Mouse (Mus musculus) heart, embryonic 14.5 days (tissue): ENCODE measurements at regions not wholly inside any gene's neighbourhood (a gene's known extent, or its start where the extent isn't known, plus 50 kb on each side); places are given as distances from the start of the nearest gene placed in this dataset.

Experiments used
- ATAC-seq: fragments of 200-750 bp; cut with Nextera tagmentation; 2 replicates; pipeline ENCODE4 v1.8.0; 2017; ENCODE audit warnings: low read depth, moderate TSS enrichment; ENCODE audit not compliant: insufficient number of reproducible peaks, insufficient read depth, low FRiP score
- H3K27ac ChIP-seq, 2 experiments: fragments of 200-500 bp in 1 of 2; fragments of 300-500 bp in 1 of 2; sonication (generic) in 1 of 2; replicated peaks in 1 of 2; 2 replicates each; pipeline ENCODE4 v1.5.1; 2012 to 2014; ENCODE audit warnings: low read depth in 2 of 2, low read length in 2 of 2, control low read depth in 1 of 2, mild to moderate bottlenecking in 1 of 2, mixed read lengths in 1 of 2; ENCODE audit not compliant: control insufficient read depth in 1 of 2, insufficient read depth in 1 of 2
- H3K27me3 ChIP-seq: fragments of 300-500 bp; sonication (generic); 2 replicates; pipeline ENCODE4 v1.6.1; 2014; ENCODE audit warnings: mild to moderate bottlenecking, low read length, control low read depth; ENCODE audit not compliant: control insufficient read depth, insufficient read depth
- H3K36me3 ChIP-seq: fragments of 300-500 bp; sonication (generic); 2 replicates; pipeline ENCODE4 v1.6.1; 2014; ENCODE audit warnings: mild to moderate bottlenecking, control low read depth, low read length, mixed read lengths; ENCODE audit not compliant: control insufficient read depth, insufficient read depth
- H3K4me1 ChIP-seq, 2 experiments: fragments of 200-500 bp in 1 of 2; fragments of 300-500 bp in 1 of 2; sonication (generic) in 1 of 2; 2 replicates each; pipeline ENCODE4 v1.6.1; 2012 to 2014; ENCODE audit warnings: low read length in 2 of 2, control low read depth in 1 of 2, mixed read lengths in 1 of 2; ENCODE audit not compliant: control insufficient read depth in 2 of 2, insufficient read depth in 2 of 2
- H3K4me2 ChIP-seq: fragments of 300-500 bp; sonication (generic); 2 replicates; pipeline ENCODE4 v1.6.1; 2014; ENCODE audit warnings: mild to moderate bottlenecking, low read length
- H3K4me3 ChIP-seq, 2 experiments: fragments of 200-500 bp in 1 of 2; fragments of 300-500 bp in 1 of 2; sonication (generic) in 1 of 2; 2 replicates each; pipeline ENCODE4 v1.5.1; 2012 to 2014; ENCODE audit warnings: low read length in 2 of 2, mild to moderate bottlenecking in 2 of 2, control low read depth in 1 of 2, low read depth in 1 of 2, moderate library complexity in 1 of 2; ENCODE audit not compliant: control insufficient read depth in 1 of 2, insufficient read depth in 1 of 2
- H3K9ac ChIP-seq: fragments of 300-500 bp; sonication (generic); 2 replicates; pipeline ENCODE4 v1.6.1; 2014; ENCODE audit warnings: mild to moderate bottlenecking, low read length
- H3K9me3 ChIP-seq: fragments of 300-500 bp; sonication (generic); 2 replicates; pipeline ENCODE4 v1.6.1; 2016; ENCODE audit warnings: low read length, control low read depth; ENCODE audit not compliant: control insufficient read depth
- WGBS: fragments of 180-500 bp; shearing (Covaris S2); extraction: QIAGEN DNeasy Blood & Tissue Kit; methylation state at CpG from one replicate; pipeline ENCODE4 v1.1.7; 2014; 5-methylcytosine and 5-hydroxymethylcytosine counted together

DNA sequence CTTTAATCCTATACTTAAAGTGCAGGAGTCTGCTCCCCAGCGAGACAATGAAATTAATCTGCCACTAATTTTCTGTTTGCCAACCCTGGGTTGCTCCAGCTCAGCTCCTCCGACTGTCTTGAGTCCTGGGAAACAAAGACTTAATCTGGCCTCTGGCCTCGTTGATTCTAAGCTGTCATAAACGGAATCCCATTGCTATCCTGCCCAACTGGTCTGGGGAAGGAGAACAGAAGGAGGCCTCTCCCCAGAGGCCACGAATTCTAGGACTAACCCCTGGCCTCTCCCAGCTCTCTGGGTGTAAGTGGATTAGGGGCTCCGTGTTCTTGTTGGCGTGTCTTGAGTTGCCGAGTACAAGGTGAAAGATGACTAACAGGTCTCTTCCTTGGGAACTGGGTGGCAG lies 219.8 kb downstream of the Uaca start:
- 79% methylated on average over 8 of the region's 8 CpGs for WGBS
- Histone ChIP-seq H3K4me2 (no peak overlapping the region), H3K27ac (no peak overlapping the region), H3K27me3 (peaks cover 22% of the 10 kb centered on the region), H3K4me1 (no peaks in the 10 kb centered on the region; a peak in 1 of 4 replicates), H3K9me3 (no peaks in the 10 kb centered on the region), H3K9ac (no peak overlapping the region), H3K36me3 (no peaks in the 10 kb centered on the region), H3K4me3 (no peak overlapping the region)
- ATAC-seq: no peak

DNA sequence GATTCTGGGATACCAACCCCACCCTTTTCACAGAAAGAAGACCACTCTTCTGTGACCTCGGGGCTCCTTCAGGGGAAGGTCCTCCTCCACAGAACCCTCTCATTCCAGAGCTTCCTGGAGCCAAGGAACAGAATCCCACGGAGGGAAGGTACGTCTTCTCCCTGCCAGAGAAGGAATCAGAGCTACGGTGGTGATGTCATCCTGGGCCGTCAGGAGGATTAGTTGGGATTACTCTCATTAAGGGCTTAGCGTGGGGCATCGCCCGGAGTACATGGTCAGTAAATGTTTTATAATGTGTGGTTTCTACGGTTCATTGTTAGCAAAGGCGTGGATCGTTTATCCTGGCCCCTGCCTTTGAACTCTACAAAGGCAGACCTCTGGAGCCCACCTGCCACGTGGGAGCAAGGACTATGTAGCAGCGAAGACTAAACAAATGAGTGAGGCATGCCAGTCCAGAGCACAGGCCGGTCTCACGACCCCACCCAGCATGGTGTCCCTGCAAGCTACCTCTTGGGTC lies 221.1 kb downstream of the Uaca start:
- Histone ChIP-seq H3K27ac (no peak overlapping the region), H3K4me3 (no peak overlapping the region), H3K9me3 (no peaks in the 10 kb centered on the region), H3K9ac (no peak overlapping the region), H3K27me3 (peaks cover 22% of the 10 kb centered on the region), H3K36me3 (no peaks in the 10 kb centered on the region), H3K4me2 (no peak overlapping the region), H3K4me1 (no peaks in the 10 kb centered on the region)
- ATAC-seq: no peak
- WGBS: 71% methylated on average over 15 of the region's 15 CpGs

- no peak overlapping the region for H3K9ac ChIP-seq
- WGBS: 58% methylated on average over 10 of the region's 10 CpGs
- H3K27me3 ChIP-seq: peaks cover 22% of the 10 kb centered on the region
- no peak for ATAC-seq
- no peaks in the 10 kb centered on the region for H3K9me3 ChIP-seq
- H3K4me3 ChIP-seq: no peak overlapping the region
- no peaks in the 10 kb centered on the region for H3K36me3 ChIP-seq
- no peaks in the 10 kb centered on the region for H3K4me1 ChIP-seq
- no peak overlapping the region for H3K4me2 ChIP-seq
- H3K27ac ChIP-seq: no peak overlapping the region
Measured at GRCm38 (mm10) chr9:61016673-61017072, 222.3 kb downstream of the Uaca start.

DNA sequence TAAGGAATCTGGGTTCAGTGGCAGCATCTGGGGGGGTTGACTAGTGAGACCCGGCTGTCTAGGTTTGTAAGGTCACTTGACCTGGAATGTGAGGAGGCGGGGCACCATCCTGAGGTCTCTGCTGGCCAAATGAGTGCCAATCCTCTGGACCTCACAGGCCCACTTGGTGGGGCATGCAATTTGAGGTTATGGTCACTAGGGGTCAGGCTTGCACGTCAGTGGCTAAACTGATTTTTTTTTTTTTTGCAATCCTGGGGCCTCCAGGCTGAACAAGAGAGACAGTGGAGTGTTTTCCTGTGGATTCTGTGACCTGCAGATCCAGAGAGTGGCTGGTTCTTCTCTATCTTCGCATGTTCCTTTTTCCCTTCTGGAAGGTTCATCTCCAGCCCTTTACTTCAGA lies 225.6 kb downstream of the Uaca start:
- no peaks in the 10 kb centered on the region for H3K36me3 ChIP-seq
- no peak overlapping the region for H3K27ac ChIP-seq
- H3K9ac ChIP-seq: no peak overlapping the region
- no peak overlapping the region for H3K4me3 ChIP-seq
- peaks cover 25% of the 10 kb centered on the region for H3K27me3 ChIP-seq
- H3K9me3 ChIP-seq: no peaks in the 10 kb centered on the region
- no peak overlapping the region for H3K4me2 ChIP-seq
- ATAC-seq: no peak
- no peaks in the 10 kb centered on the region for H3K4me1 ChIP-seq
- 50% methylated on average over 4 of the region's 4 CpGs for WGBS

GRCm38 (mm10) chr9:61021810-61022209 lies 227.5 kb downstream of the Uaca start:
- WGBS: 78% methylated on average over 5 of the region's 5 CpGs
- no peaks in the 10 kb centered on the region for H3K4me1 ChIP-seq
- no peak overlapping the region for H3K9ac ChIP-seq

DNA sequence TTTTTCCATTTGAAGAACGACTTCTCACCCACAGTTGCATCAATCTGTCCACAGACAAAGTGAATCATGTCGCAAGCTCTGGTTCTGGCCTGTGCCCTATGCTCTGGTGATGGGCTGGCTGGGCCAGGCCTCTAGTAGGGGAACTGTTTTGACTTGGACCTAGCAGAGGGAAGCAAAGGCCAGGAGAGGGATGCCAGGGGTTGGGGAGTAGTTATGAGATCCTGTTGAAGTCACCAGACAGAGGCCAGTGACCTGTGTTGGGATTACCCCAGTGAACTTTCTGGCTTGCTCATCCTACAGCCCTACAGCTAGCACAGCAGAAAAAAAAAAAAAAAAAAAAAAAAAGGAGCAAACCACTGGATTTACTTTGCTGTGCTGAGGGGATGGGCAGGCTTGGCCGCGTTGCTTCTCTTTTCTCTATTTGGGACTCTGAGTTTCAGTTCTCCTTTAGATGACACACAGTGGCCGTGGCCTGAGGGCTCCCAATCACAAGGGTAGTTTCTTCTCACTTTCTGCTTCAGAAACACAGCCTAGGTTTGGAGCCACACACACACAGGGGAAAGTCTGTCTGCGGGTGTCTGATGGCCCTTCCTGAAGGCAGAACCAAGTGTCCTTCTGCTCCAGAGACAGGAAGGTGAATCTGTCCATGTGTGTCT lies 228.2 kb downstream of the Uaca start:
- Histone ChIP-seq H3K9me3 (no peaks in the 10 kb centered on the region), H3K27ac (no peak overlapping the region), H3K4me2 (no peak overlapping the region), H3K36me3 (no peaks in the 10 kb centered on the region), H3K27me3 (peaks cover 22% of the 10 kb centered on the region), H3K4me3 (no peak overlapping the region), H3K4me1 (no peaks in the 10 kb centered on the region), H3K9ac (no peak overlapping the region)
- ATAC-seq: no peak
- WGBS: 80% methylated on average over 6 of the region's 6 CpGs

More at GRCm38 (mm10) chr9:61021810-61022209, 227.5 kb downstream of the Uaca start:
- no peaks in the 10 kb centered on the region for H3K36me3 ChIP-seq
- H3K9me3 ChIP-seq: no peaks in the 10 kb centered on the region
- H3K4me2 ChIP-seq: no peak overlapping the region
- H3K4me3 ChIP-seq: no peak overlapping the region
- no peak overlapping the region for H3K27ac ChIP-seq
- no peak for ATAC-seq
- H3K27me3 ChIP-seq: peaks cover 29% of the 10 kb centered on the region

GRCm38 (mm10) chr9:61025341-61025740 lies 231.0 kb downstream of the Uaca start:
- H3K4me1 ChIP-seq: no peaks in the 10 kb centered on the region
- no peak overlapping the region for H3K9ac ChIP-seq
- peaks cover 32% of the 10 kb centered on the region for H3K27me3 ChIP-seq
- no peaks in the 10 kb centered on the region for H3K36me3 ChIP-seq
- no peaks in the 10 kb centered on the region for H3K9me3 ChIP-seq
- H3K27ac ChIP-seq: no peak overlapping the region
- H3K4me2 ChIP-seq: no peak overlapping the region
- WGBS: 83% methylated on average over 6 of the region's 6 CpGs
- ATAC-seq: no peak
- H3K4me3 ChIP-seq: no peak overlapping the region
